ENCODE assay signal across 30 mouse cellular contexts in genomic region chr2:111422931-111423330, GRCm38 (mm10). TPM values are rescaled to one million over a fixed set of nuclear protein-coding genes. Genes with fewer than 3 reads are reported as not detected.
"Had no signal": no experiment of that assay in that cellular context is flagged by ENCODE, and none has a peak within 500 bp of the region (broad histone marks: within the 10 kb centered on the region; RNA-seq: fewer than 3 reads in every experiment).

Gene Olfr1286, minus strand, starts transcription at chr2:111423115.

- H3K4me2 ChIP-seq: heart, embryonic 11.5 days; heart, embryonic 13.5 days; heart, embryonic 15.5 days; hindbrain, embryonic 12.5 days; hindbrain, embryonic 15.5 days; limb, embryonic 12.5 days; liver, embryonic 11.5 days; liver, embryonic 13.5 days had no signal

- DNase-seq: gastrocnemius, postnatal 14 days; gastrocnemius, postnatal 36 days; heart, adult 11 months; heart, adult 2 months; heart, postnatal 14 days; heart, postnatal 36 days; kidney, adult 18-20 months; kidney, adult 8-10 months; kidney, postnatal 10 days; kidney, postnatal 25 days; kidney, postnatal 4 days; liver; liver, embryonic 13.5 days had no signal

- H3K9me3 ChIP-seq: heart, embryonic 13.5 days; heart, embryonic 15.5 days; hindbrain, embryonic 12.5 days; limb, embryonic 10.5 days; limb, embryonic 12.5 days; liver, embryonic 13.5 days had no signal

- ATAC-seq: intestine, postnatal 0 days had no signal

- H3K9ac ChIP-seq: heart, embryonic 13.5 days; heart, embryonic 15.5 days; hindbrain, embryonic 12.5 days; hindbrain, embryonic 15.5 days; limb, embryonic 12.5 days; liver, embryonic 13.5 days had no signal

- H3K36me3 ChIP-seq: heart, embryonic 13.5 days; heart, embryonic 15.5 days; hindbrain, embryonic 12.5 days; hindbrain, embryonic 15.5 days; limb, embryonic 10.5 days; limb, embryonic 12.5 days; liver, embryonic 13.5 days had no signal

- H3K27ac ChIP-seq: heart, adult 2 months; heart, embryonic 13.5 days; heart, embryonic 15.5 days; hindbrain, embryonic 12.5 days; hindbrain, embryonic 15.5 days; layer of hippocampus, adult 2 months; left cerebral cortex, adult 2 months; limb, embryonic 10.5 days; limb, embryonic 12.5 days; liver, embryonic 13.5 days had no signal

- H3K4me3 ChIP-seq: heart, adult 2 months; heart, embryonic 13.5 days; heart, embryonic 15.5 days; hindbrain, embryonic 12.5 days; hindbrain, embryonic 15.5 days; layer of hippocampus, adult 2 months; left cerebral cortex, adult 2 months; limb, embryonic 10.5 days; limb, embryonic 12.5 days; liver, embryonic 13.5 days had no signal

- H3K27me3 ChIP-seq: heart, embryonic 13.5 days; heart, embryonic 15.5 days; hindbrain, embryonic 12.5 days; hindbrain, embryonic 15.5 days; limb, embryonic 12.5 days; liver, embryonic 13.5 days had no signal

- H3K4me1 ChIP-seq: heart, embryonic 13.5 days; heart, embryonic 15.5 days; hindbrain, embryonic 12.5 days; hindbrain, embryonic 15.5 days; limb, embryonic 10.5 days; limb, embryonic 12.5 days; liver, embryonic 13.5 days had no signal

RNA-seq across cellular contexts. Expression of gene Olfr1286, which starts in this region (rescaled TPM):
- polyA plus RNA-seq: gonadal fat pad, adult 2 months; heart, adult 2 months; heart, embryonic 11.5 days; heart, embryonic 13.5 days; heart, embryonic 15.5 days; heart, postnatal 0 days; hindbrain, embryonic 12.5 days; hindbrain, embryonic 15.5 days; intestine, embryonic 14.5 days; intestine, postnatal 0 days; kidney, embryonic 14.5 days; kidney, embryonic 16.5 days; limb, embryonic 10.5 days; limb, embryonic 12.5 days; limb, embryonic 14.5 days; liver, embryonic 11.5 days; liver, embryonic 13.5 days had no signal
